In the genomic region with DNA sequence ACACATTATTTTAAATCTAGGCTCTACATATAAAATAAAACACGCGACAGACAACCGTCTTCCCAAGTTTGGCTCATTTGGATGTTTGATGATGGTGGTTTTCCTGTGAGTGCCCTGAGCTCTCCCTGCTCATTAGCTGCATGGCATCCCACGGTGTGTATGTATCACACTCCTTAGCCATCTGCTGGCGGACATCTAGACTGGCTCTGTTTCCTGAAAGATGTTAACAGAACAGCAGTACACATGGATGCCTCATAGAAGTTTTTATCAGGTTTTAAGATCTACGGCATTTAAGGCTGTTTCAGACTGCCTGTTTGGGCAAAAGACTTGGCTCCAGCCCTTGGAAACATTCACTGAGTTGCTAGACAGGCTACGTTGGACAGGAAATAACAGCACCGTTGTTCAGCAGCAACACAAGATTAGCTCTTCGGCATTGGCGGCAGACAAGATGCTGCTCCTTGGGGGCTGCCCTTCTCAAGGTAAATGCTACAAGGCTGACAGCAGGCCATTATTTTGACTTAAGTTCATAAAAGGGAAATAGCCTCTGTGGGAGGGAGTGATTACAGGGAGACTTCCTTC, we compare ENCODE assay signal across 9 mouse cellular contexts.
DNase-seq lines count a peak whose midpoint lies in the region; ATAC-seq and TF ChIP-seq lines count a peak whose summit lies in the region.
"Had no signal": no experiment of that assay in that cellular context is flagged by ENCODE, and none has a peak within 500 bp of the region (broad histone marks: within the 10 kb centered on the region; RNA-seq: fewer than 3 reads in every experiment).

No protein-coding gene starts in this region.

- H3K4me3 ChIP-seq in heart, embryonic 11.5 days (ENCODE audit: low read depth, low read length): no peak overlapping the region
- H3K4me3 ChIP-seq in left cerebral cortex, adult 2 months: no peak overlapping the region
- no peak overlapping the region for H3K4me3 ChIP-seq in forebrain, embryonic 16.5 days (replicated peaks; ENCODE audit: low read length)

- no peak overlapping the region for H3K4me2 ChIP-seq in heart, embryonic 11.5 days
- H3K4me2 ChIP-seq in forebrain, embryonic 16.5 days (ENCODE audit: low read length): no peak overlapping the region

- peak; percentile 24 for TF ChIP-seq CTCF in left cerebral cortex, adult 2 months (IDR thresholded peaks at IDR 0.05)

- H3K27ac ChIP-seq in heart, embryonic 11.5 days (ENCODE audit: low read depth, low read length): no peak overlapping the region
- no peak overlapping the region for H3K27ac ChIP-seq in left cerebral cortex, adult 2 months
- H3K27ac ChIP-seq in forebrain, embryonic 16.5 days (ENCODE audit: low read length): peak overlapping the region; percentile 37

- H3K27me3 ChIP-seq in heart, embryonic 11.5 days (ENCODE audit: control insufficient read depth, insufficient read depth, low read length): peaks cover 3% of the 10 kb centered on the region
- no peaks in the 10 kb centered on the region for H3K27me3 ChIP-seq in forebrain, embryonic 16.5 days (replicated peaks; ENCODE audit: control insufficient read depth, insufficient read depth, low read length)

- intact Hi-C loops in left cerebral cortex, adult 2 months (cut with DNase I): no loop called here
- intact Hi-C loops in left cerebral cortex, postnatal 14 days (cut with DNase I): no loop called here

- no peaks in the 10 kb centered on the region for H3K9me3 ChIP-seq in heart, embryonic 11.5 days (replicated peaks; ENCODE audit: control insufficient read depth, low read length)
- H3K9me3 ChIP-seq in forebrain, embryonic 16.5 days (ENCODE audit: control insufficient read depth, low read length): no peaks in the 10 kb centered on the region

- no peaks in the 10 kb centered on the region for H3K36me3 ChIP-seq in heart, embryonic 11.5 days (ENCODE audit: control insufficient read depth, insufficient read depth, low read length)
- no peaks in the 10 kb centered on the region for H3K36me3 ChIP-seq in forebrain, embryonic 16.5 days (ENCODE audit: control insufficient read depth, insufficient read depth)

- peak; percentile 8 to 26 for DNase-seq in heart, adult 9 months (ENCODE audit: low spot score in 2 of 2)
- DNase-seq in left cerebral cortex, adult 2 months (ENCODE audit: extremely low spot score in 1 of 2, low spot score in 2 of 2): no peak
- DNase-seq in left cerebral cortex, postnatal 14 days (ENCODE audit: low spot score in 2 of 2): no peak
- DNase-seq in kidney, postnatal 14 days: peak; percentile 49
- no peak for DNase-seq in spleen, postnatal 10 days (ENCODE audit: low spot score in 2 of 2)
- DNase-seq in adrenal gland, adult (ENCODE audit: inconsistent age in 2 of 2, low spot score in 1 of 2): no peak
- DNase-seq: thymus, postnatal 14 days had no signal

- H3K4me1 ChIP-seq in heart, embryonic 11.5 days (ENCODE audit: control insufficient read depth, insufficient read depth, low read length): no peaks in the 10 kb centered on the region
- peaks cover 6% of the 10 kb centered on the region for H3K4me1 ChIP-seq in forebrain, embryonic 16.5 days (replicated peaks; ENCODE audit: control insufficient read depth, insufficient read depth, low read length)

- 62% methylated on average over 10 of the region's 10 CpGs for WGBS in heart, embryonic 11.5 days (ENCODE audit: insufficient replicate concordance)
- WGBS in forebrain, embryonic 16.5 days: 56% methylated on average over 10 of the region's 10 CpGs

- no peak for ATAC-seq in heart, embryonic 11.5 days (replicated peaks; ENCODE audit: insufficient number of reproducible peaks, low FRiP score, low TSS enrichment)
- ATAC-seq in forebrain, embryonic 16.5 days: peak; percentile 73

- H3K9ac ChIP-seq in heart, embryonic 11.5 days (ENCODE audit: low read depth, low read length): no peak overlapping the region
- no peak overlapping the region for H3K9ac ChIP-seq in forebrain, embryonic 16.5 days (replicated peaks; ENCODE audit: low read depth, low read length)

Comparison
In these comparisons a context has a peak if more than half of its experiments do, and no peak if none do; other contexts are left out.
1. DNase-seq: peak in heart, adult 9 months (2 of 2) and kidney, postnatal 14 days (single experiment); none in left cerebral cortex, adult 2 months (0 of 2), left cerebral cortex, postnatal 14 days (0 of 2), spleen, postnatal 10 days (0 of 2) and adrenal gland, adult (0 of 2).